Mouse (Mus musculus) T-helper 2 cell (primary cell): ENCODE results near the gene Havcr2.

Experiments
- in situ Hi-C: fragments of 300-600 bp; cut with MboI, MseI; formaldehyde crosslinking; loops from one replicate; pipeline ENCODE4 v1.15.1; 2025; ENCODE audit warnings: high pct_unique_total_duplicates

Gene Havcr2

GRCm38 (mm10) chr11:46459960-46460359 lies 5.2 kb downstream of the Havcr2 start:
- in situ Hi-C loops = loop anchor here (10.0 kb wide), 1 partner anchor 375 kb away; no protein-coding TSS in a partner anchor

- in situ Hi-C loops = loop anchor here (10.0 kb wide), 1 partner anchor 377 kb away; no protein-coding TSS in a partner anchor
Observed at GRCm38 (mm10) chr11:46461362-46461761, 6.6 kb downstream of the Havcr2 start.

GRCm38 (mm10) chr11:46461931-46462330 lies 7.2 kb downstream of the Havcr2 start:
- in situ Hi-C loops = loop anchor here (10.0 kb wide), 1 partner anchor 377 kb away; no protein-coding TSS in a partner anchor

GRCm38 (mm10) chr11:46466878-46467277 lies 12.1 kb downstream of the Havcr2 start:
- in situ Hi-C loops = loop anchor here (10.0 kb wide), 1 partner anchor 382 kb away; no protein-coding TSS in a partner anchor

- in situ Hi-C loops = loop anchor here (5.0 kb wide), 1 partner anchor 33 kb away; no protein-coding TSS in a partner anchor
Observed at GRCm38 (mm10) chr11:46474220-46474619, 19.5 kb downstream of the Havcr2 start.

- in situ Hi-C loops = no loop called here
Observed at GRCm38 (mm10) chr11:46479311-46479710, 24.6 kb downstream of the Havcr2 start.

- in situ Hi-C loops = no loop called here
Observed at GRCm38 (mm10) chr11:46480517-46480916, 25.8 kb downstream of the Havcr2 start.

DNA sequence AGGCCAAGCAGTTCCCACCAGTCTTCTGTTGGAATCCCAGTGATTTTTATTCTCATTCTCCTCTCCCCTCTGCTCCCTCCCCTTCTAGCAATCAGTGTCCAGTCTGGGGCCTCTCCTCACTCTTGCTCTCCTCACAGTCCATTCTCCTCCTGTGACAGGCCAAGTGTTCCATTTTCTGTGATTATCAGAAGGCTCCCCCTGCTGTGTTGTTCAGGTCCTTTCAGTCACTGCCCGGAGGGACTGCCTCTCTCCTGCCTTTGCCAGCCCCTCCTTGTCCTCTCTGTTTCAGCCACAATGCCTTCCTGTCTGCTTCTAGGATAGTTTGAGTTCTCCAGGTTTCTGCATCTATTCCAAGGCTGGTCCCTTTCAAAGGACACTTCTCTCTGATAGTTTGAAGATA lies 33.5 kb downstream of the Havcr2 start:
- in situ Hi-C loops = no loop called here

DNA sequence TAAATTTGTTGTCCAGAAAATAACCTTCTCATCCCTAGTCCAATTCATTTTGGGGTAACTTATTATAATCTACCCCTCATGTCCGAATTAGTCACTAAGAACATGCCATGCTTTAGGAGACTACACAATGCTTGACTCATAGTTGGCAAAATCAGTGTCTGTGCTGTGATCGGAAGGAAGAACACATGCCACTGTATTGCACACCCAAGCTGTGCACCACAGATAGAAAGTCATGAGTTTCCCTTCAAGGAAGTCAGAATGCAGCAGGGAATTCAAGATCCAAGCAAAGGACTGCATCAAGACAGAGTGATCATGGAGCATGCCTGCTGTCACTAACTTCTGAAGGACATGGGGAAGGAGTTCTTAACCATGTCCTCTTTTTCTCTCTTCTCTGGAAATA lies 33.9 kb downstream of the Havcr2 start:
- in situ Hi-C loops = no loop called here

- in situ Hi-C loops = loop anchor here (5.0 kb wide), 1 partner anchor 35 kb away; no protein-coding TSS in a partner anchor
Observed at GRCm38 (mm10) chr11:46507146-46507545, 52.4 kb downstream of the Havcr2 start.

DNA sequence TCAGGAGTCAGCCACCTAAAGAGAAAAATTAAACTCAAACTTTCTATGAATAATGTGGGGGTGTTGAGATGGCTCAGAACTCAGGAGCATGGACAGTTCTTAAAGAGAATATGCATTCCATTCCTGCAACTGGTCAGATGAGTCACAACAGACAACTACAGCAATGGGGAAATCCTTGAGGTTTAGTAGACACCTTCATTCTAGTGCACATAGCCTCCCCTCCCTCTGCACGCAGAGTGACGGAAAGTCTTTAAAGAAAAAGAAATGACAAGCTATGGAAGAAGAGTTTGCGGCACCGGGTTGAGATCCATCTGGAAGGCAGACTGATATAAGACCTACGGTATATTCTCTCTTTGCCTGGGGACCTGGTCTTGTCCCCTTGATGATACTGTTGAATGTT lies 55.2 kb downstream of the Havcr2 start:
- in situ Hi-C loops = loop anchor here (5.0 kb wide), 1 partner anchor 38 kb away; no protein-coding TSS in a partner anchor

- in situ Hi-C loops = loop anchor here (10.0 kb wide), 2 partner anchors 213 to 1003 kb away; partner anchors contain the start of gene Havcr1
Observed at GRCm38 (mm10) chr11:46521341-46521740, 66.6 kb downstream of the Havcr2 start.

- in situ Hi-C loops = loop anchor here (10.0 kb wide), 2 partner anchors 212 to 1002 kb away; partner anchors contain the start of gene Havcr1
Observed at GRCm38 (mm10) chr11:46522719-46523118, 68.0 kb downstream of the Havcr2 start.

- in situ Hi-C loops = loop anchor here (10.0 kb wide), 2 partner anchors 211 to 1001 kb away; partner anchors contain the start of gene Havcr1
Observed at GRCm38 (mm10) chr11:46523912-46524311, 69.2 kb downstream of the Havcr2 start, which contains the start of gene Gm12169. Gene Gm12169 (plus strand): TSS chr11:46524212.

DNA sequence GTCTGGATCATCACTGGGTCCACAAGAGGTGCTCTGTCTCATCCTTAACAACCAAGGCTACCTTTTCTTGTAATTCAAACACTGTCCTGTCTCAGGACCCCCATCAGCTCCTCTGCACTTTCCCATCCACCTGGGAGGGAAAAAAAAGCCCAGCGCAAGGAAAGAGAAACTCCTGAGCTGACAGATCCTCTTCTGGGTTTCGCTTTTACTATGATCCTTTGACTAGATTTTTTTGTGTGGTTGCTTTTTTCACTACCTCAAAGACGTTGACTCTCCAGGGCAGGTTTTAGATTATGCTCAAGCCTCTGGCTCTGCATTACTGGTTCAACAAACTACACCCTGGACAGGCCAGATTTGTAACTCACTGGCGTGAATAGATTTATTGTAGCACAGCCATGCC lies 75.4 kb downstream of the Havcr2 start:
- in situ Hi-C loops = no loop called here
